Mouse (Mus musculus) kidney, adult 18-20 months (tissue): ENCODE results near the gene Atp6ap1l.
A peak's percentile ranks its signal among the peaks of the same experiment; 100 is the strongest.
"Not testable (repeated sequence)": the region's sequence is repeated elsewhere in the genome, so short reads cannot be mapped to it uniquely, and the experiment has no call there.

Experiments
- DNase-seq: peaks from one replicate; pipeline ENCODE4 v3.0.0; 2021

The Atp6ap1l gene

DNA sequence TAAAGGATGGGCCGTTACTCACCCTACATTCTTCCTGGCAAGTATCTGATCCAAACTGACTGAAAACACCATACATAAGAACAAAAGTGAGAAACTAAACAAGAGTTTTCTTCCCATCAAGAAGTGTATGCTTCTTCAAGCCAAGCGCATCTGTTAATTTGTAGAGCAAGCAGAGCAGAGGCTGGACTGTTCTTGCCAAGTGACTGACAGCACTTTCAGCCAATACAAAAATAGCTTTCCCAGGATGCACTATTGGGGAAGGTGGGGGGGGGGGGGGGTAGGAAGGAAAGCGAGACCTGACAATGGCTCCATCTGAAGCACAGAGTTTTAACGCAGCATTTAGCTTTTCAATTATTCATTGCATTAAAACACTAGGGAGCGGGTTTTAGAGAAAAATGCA is at the start of gene Atp6ap1l:
TSS of gene Atp6ap1l (minus strand) at position 180 of the 400 bp plus-strand sequence.
- no peak for DNase-seq

- no peak for DNase-seq
Measured at GRCm38 (mm10) chr13:90939600-90939999, 34.4 kb upstream of the Atp6ap1l start.

- no peak for DNase-seq
Measured at GRCm38 (mm10) chr13:90939192-90939591, 34.0 kb upstream of the Atp6ap1l start.

- DNase-seq: no peak
Measured at GRCm38 (mm10) chr13:90935852-90936251, 30.7 kb upstream of the Atp6ap1l start.

GRCm38 (mm10) chr13:90933256-90933655 is 28.1 kb upstream of the Atp6ap1l start:
- no peak for DNase-seq

- DNase-seq: peak; percentile 76
Measured at GRCm38 (mm10) chr13:90929847-90930246, 24.7 kb upstream of the Atp6ap1l start.

DNA sequence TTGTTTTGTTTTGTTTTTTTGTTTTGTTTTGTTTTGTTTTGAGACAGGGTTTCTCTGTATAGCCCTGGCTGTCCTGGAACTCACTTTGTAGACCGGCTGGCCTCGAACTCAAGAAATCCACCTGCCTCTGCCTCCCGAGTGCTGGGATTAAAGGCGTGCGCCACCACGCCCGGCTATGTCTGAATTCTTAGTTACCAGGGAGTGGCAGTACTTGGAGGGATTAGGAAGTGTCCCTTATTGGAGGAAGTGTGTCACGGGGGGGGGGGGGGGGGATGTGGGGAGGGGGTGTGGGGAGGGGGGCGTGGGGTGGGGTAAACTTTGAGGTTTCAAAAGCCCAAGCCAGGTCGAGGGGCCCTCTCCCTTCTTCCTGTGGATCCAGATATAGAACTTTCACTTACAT is 23.1 kb upstream of the Atp6ap1l start:
- not testable (repeated sequence) for DNase-seq

DNA sequence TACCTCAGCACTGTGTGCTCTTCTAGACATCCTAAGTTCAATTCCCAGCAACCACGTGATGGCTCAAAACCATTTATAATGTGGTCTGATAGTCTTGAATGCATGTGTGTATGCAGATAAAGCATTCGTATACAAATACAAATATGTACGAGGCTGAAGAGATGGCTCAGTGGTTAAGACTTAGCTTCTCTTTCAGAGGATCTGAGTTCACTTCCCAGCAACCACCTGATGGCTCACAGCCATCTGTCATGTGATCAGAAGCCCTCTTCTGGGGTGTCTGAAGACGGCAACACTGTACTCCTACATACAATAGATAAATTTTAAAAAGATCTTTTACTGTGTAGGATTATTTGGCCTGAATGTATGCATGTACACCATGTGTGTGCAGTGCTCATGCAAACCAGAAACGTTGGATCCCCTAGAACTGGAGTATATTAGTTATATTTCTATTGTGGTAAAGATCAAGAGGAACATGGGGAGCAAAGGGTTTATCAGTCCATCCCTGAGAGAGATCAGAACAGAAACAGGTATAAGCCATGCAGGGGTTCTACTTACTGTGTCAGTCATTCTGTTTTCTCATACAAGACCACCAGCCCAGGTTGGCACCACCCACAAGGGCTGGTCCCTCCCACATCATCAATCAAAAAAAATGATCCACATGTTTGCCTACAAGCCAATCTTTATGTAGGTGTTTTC is 21.9 kb upstream of the Atp6ap1l start:
- no peak for DNase-seq

DNA sequence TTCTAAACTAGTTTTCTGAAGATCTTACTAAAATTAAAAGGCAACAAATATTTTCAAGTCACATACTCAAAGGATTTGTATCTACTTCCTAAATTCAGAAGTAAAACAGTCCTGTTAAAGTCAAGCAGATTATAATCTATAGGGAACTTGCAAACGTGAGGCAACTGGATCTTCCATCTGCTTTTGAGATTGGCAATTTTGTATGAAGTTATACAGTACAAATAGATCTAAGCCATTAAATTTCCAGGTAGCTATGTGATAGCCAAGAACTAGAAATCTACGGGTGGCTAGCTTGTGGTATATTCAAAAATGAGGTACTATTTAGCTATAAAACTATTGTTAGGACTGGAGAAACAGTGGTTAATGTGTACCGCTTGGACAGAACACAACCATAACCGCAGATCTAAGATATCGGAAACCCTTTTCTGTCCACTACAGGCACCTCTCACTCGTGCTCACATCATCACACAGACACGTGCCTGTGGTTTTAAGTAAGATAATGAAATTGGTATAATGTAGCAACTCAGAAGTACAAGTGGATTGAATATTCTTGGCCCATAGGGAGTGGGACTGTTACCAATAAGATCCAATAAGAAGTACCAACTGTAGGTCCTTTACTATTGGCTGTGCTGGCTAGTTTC is 21.1 kb upstream of the Atp6ap1l start:
- no peak for DNase-seq

GRCm38 (mm10) chr13:90925191-90925590 is 20.0 kb upstream of the Atp6ap1l start:
- no peak for DNase-seq

DNA sequence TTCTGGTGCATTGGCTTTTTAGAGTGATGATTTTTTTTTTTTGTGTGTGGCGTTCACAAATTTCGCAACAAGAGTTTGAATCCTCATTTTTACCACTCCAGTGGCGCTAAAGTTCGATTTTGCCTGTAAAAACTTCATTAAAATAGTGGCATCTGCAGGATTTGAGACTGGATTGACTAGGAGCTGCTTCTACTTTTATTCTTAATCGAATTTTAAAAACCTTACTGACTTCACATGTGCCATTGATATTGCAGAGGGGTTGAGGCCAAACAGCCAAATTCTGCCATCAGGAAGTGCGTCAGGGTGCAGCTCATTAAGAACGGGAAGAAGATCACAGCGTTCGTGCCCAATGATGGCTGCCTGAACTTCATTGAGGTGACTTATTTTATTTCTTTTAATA is 18.9 kb upstream of the Atp6ap1l start:
- no peak for DNase-seq

DNA sequence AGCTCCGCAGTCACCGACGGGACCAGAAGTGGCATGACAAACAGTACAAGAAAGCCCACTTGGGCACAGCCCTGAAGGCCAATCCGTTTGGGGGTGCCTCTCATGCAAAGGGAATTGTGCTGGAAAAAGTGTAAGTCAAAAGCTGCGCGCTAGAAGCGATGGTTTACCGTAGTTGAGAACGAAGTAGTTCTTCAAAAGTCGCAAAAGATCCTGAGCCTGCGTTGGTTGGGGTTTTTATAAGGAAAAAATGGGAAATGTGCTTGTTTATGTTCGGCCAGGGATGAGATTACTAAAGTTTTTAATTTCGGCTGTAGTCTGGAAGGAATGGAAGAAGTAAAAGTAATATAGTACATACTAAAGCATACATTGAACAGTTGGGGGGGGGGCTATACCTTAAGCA is 18.5 kb upstream of the Atp6ap1l start:
- DNase-seq: not testable (repeated sequence)

DNA sequence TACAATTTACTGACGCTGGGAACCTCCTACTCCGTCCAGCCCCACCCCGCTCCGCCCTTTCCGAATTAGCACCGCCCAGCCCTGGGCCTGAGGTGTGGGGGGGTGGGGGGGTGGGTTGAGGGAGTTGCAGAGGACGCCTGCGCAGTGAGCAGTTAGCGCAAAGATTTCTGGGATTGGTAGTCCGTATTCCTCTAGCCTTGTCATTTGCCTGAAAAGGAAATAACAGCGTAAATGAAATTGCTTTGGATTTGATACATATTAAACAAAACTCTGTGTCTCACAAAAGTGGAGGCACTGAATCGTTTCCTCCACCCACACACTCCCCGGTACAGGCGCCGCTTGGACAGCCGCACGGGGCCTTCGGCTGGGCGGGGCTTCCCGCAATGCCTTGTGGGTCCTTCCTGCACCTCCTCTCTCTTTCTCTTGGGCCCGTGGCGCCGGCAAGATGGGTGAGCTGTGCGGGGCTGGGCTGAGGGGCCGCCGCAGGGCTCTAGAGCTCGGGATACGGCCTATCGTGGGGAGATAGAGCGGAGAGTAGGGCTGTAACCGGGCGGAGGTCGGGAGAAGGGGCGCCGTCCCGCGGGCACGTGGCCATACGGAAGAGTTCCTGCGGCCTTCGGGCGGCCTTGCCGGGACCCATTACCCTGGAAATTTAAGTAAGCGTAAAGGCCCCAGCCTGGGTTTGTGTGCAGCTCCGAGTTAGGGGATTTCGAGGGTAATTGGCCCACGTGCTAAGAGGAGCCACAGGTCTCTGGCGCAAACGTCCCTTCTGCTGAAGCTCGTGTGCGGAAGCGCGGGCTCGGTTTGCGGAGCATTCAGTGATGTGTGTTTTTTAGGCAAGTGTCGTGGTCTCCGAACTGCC is 17.8 kb upstream of the Atp6ap1l start, which contains the start of gene Rps23:
TSS of gene Rps23 (plus strand) at position 208 of the 862 bp plus-strand sequence.
- DNase-seq: peak; percentile 92

- no peak for DNase-seq
Measured at GRCm38 (mm10) chr13:90914721-90915120, 9.6 kb upstream of the Atp6ap1l start.

GRCm38 (mm10) chr13:90913675-90914192 is 8.6 kb upstream of the Atp6ap1l start:
- no peak for DNase-seq

DNA sequence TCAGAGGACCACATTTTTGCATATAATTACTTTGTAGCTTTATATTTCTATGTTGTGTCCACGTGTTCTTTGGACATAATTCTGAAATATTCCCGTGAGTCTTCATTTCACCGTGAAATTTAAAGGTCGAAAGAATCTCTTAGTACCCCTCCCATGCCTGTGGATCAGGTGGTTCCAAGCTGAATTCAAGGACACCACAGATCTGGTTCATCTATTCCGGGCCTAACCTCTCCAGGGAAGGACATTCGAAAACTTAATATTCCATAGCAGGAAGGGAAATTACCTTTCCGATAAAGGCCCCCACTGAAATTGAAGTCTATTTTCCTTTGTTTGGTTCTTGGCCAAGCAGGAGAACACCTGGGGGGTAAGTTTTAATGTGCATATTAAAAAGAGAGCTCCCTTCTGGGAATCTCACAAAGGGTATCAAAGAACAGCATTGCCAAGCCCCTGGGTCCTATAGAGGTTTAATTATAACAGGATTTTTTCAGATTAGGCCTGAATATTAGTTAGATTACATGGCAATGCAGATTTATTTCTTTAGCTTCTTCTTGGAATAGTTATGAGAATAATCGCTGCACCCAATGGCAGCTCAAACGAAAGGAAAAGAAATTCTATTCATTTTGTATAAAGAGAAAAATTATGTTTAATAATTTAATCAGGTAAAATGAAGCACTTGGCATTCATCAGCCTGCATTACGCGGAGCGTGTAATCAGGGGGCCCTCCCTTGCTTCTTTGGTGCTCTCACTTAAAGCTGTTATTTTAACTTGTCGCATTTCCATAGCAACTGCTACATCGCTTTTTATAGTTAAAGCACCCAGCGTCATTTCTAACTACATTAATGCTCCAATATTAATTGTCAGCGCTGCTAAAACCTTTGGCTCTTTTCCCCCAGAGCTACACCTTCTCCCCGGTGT is 7.9 kb upstream of the Atp6ap1l start:
- no peak for DNase-seq

DNA sequence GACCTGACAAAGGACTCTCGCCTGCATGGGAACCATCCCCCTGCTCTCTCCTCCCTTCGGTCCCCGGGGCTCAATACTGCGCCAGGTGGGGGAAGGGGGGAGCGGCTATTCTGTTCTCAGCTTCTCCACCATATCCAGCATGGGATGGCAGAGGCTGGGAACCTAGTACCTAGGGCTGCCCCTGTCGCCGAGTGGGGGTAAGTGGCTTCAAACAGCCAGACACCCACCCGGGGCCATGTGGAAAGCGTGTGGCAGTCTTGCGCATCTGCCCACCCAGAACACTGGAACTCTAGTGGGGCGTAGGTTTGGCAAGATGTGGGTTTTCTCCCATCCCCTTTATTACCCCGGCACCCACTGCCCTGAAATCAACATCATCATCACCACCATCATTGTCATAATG is 2.2 kb upstream of the Atp6ap1l start:
- no peak for DNase-seq

DNA sequence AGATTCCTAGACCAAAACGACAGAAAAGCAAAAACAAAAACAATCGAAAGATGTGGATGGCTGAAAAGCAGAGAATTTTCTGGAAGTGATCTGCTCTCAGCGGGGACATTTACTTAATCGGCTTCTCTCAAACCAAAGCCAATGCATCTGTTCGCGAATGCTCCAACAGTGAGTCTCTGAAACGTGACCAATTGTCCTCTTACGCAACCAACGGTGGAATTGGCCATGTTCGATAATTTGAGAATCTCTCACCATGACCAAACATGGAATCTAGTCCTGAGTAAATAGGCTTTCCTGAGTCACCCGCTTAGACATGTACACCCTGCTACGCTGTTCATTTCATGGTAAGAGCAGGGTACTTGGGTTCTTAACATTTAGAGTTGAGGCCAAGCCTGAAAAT is 8.3 kb downstream of the Atp6ap1l start:
- DNase-seq: no peak

- DNase-seq: no peak
Measured at GRCm38 (mm10) chr13:90896098-90896497, 9.1 kb downstream of the Atp6ap1l start.

GRCm38 (mm10) chr13:90894819-90895218 is 10.3 kb downstream of the Atp6ap1l start:
- DNase-seq: no peak

DNA sequence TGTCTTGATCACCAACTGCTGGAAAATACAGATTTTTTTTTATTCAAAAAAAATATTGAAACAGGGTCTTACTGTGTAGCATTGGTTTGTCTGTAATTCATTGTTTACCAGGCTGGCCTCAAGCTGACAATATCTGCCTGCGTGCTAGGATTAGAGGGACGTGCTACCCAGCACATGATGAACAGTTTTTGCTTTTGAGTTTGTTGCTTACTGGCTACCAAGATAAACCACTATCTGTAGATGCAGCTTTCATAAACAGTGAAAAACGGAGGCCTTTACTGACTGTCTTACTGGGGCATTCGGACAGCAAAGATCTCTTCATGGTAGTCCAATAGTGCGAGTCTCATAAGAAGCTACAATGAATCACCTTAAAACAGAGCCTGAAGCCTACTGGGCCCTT is 15.0 kb downstream of the Atp6ap1l start:
- no peak for DNase-seq

GRCm38 (mm10) chr13:90886568-90886983 is 18.6 kb downstream of the Atp6ap1l start:
- DNase-seq: peak; percentile 73
